Mouse (Mus musculus) c-Kit-positive CD71-negative TER-119-negative erythroid progenitor cells, embryonic 14.5 days (primary cell): ENCODE results near the gene Vgf.
A peak's percentile ranks its signal among the peaks of the same experiment; 100 is the strongest.

ENCODE experiments used
- DNase-seq: peaks from one replicate; pipeline ENCODE4 v3.0.0-alpha.2; 2013; ENCODE audit warnings: low read depth

Gene Vgf

GRCm38 (mm10) chr5:137030416-137030810, 4.2 kb downstream of the Vgf start:
- no peak for DNase-seq

- DNase-seq: no peak
Measured at GRCm38 (mm10) chr5:137031076-137032032, 5.2 kb downstream of the Vgf start.

GRCm38 (mm10) chr5:137032033-137032421, 5.8 kb downstream of the Vgf start:
- no peak for DNase-seq

- peak; percentile 71 for DNase-seq
Measured at GRCm38 (mm10) chr5:137032641-137033074, 6.5 kb downstream of the Vgf start.

- no peak for DNase-seq
Measured at GRCm38 (mm10) chr5:137036211-137036610, 10.0 kb downstream of the Vgf start.

- DNase-seq: no peak
Measured at GRCm38 (mm10) chr5:137039453-137039852, 13.3 kb downstream of the Vgf start.

- no peak for DNase-seq
Measured at GRCm38 (mm10) chr5:137041442-137041841, 15.2 kb downstream of the Vgf start.

- no peak for DNase-seq
Measured at GRCm38 (mm10) chr5:137043997-137044396, 17.8 kb downstream of the Vgf start.

- peak; percentile 93 for DNase-seq
Measured at GRCm38 (mm10) chr5:137045402-137046323, 19.5 kb downstream of the Vgf start, which contains the start of gene Ap1s1. Gene Ap1s1 (minus strand): TSS chr5:137046135.

- DNase-seq: no peak
Measured at GRCm38 (mm10) chr5:137046324-137046718, 20.1 kb downstream of the Vgf start.

- no peak for DNase-seq
Measured at GRCm38 (mm10) chr5:137046991-137047390, 20.8 kb downstream of the Vgf start.

- no peak for DNase-seq
Measured at GRCm38 (mm10) chr5:137051125-137051524, 24.9 kb downstream of the Vgf start.

- DNase-seq: no peak
Measured at GRCm38 (mm10) chr5:137051914-137052505, 25.8 kb downstream of the Vgf start.

- DNase-seq: no peak
Measured at GRCm38 (mm10) chr5:137054299-137054698, 28.1 kb downstream of the Vgf start.

- no peak for DNase-seq
Measured at GRCm38 (mm10) chr5:137054873-137055272, 28.7 kb downstream of the Vgf start.

- DNase-seq: no peak
Measured at GRCm38 (mm10) chr5:137061809-137062481, 35.8 kb downstream of the Vgf start.

GRCm38 (mm10) chr5:137062601-137063000, 36.4 kb downstream of the Vgf start:
- no peak for DNase-seq

- DNase-seq: no peak
Measured at GRCm38 (mm10) chr5:137065454-137065853, 39.3 kb downstream of the Vgf start.

- DNase-seq: no peak
Measured at GRCm38 (mm10) chr5:137065923-137066322, 39.7 kb downstream of the Vgf start.

GRCm38 (mm10) chr5:137068711-137069110, 42.5 kb downstream of the Vgf start:
- no peak for DNase-seq

- no peak for DNase-seq
Measured at GRCm38 (mm10) chr5:137070881-137071605, 44.9 kb downstream of the Vgf start.
